Mouse (Mus musculus): ENCODE measurements around the gene Akt1s1. TPM values are rescaled to one million over a fixed set of nuclear protein-coding genes. Genes with fewer than 3 reads are reported as not detected.

Gene Akt1s1
- polyA plus RNA-seq, 2 experiments: 10.0 to 25.8 TPM

DNA sequence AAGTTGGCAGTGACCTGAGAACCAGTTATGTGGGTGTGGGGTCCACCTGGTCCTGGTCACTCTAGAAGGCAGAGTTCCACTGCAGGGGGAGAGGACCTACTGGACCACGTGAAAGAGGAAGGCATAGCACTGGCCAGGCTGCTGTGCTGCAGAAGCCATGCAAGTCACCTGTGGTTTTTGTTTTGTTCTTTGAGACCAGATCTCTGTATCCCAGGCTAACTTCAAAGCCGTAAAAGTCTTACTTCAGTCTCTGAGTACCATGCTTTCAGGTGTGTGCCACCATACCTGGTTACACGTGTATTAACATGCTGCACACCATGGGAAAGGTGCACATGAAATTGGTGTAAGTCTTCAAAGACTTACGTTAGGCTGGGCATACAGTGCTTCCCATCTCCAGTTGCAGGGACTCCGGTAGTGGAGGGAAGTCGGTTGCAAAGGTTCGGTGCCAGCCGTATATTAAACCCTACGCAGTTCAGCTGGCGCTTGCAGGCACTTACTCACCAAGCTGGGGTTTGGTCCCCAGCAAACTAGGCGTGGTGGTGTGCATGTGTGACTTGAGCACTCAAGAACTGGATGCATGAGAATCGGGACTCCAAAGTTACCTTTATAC is 2.9 kb downstream of the Akt1s1 start:
- 81% methylated on average over 12 of the region's 12 CpGs for WGBS (ENCODE audit: insufficient replicate concordance)
- DNase-seq (ENCODE audit: low read depth in 3 of 3, low spot score in 3 of 3) (no peak), ATAC-seq (ENCODE audit: insufficient read depth) (no peak)
- no peak for TF ChIP-seq CTCF (IDR thresholded peaks at IDR 0.05; ENCODE audit: low read depth)
- TF ChIP-seq EP300 (IDR thresholded peaks at IDR 0.05; ENCODE audit: low read depth): no peak
- Histone ChIP-seq H3K27ac (no peak overlapping the region), H3K36me3 (replicated peaks; ENCODE audit: control insufficient read depth, insufficient read depth, low read depth) (no peaks in the 10 kb centered on the region; the same call in 1 of the 2 replicates), H3K4me3 (ENCODE audit: insufficient read depth in 1 of 2, low read depth in 2 of 2, low read length in 2 of 2) (no peak overlapping the region; a peak in 1 of 4 replicates), H3K9ac (replicated peaks) (no peak overlapping the region), H3K4me2 (ENCODE audit: low read depth) (peak overlapping the region; percentile 97), H3K27me3 (ENCODE audit: control insufficient read depth, insufficient read depth, low read length) (no peaks in the 10 kb centered on the region), H3K4me1 (replicated peaks; ENCODE audit: control insufficient read depth in 2 of 2, insufficient read depth in 2 of 2, low read length in 1 of 2) (peaks cover 38 to 39% of the 10 kb centered on the region in 2 experiments), H3K9me3 (ENCODE audit: control insufficient read depth, low read length) (no peaks in the 10 kb centered on the region)

- Histone ChIP-seq H3K9me3 (ENCODE audit: control insufficient read depth, low read length) (no peaks in the 10 kb centered on the region), H3K4me3 (ENCODE audit: insufficient read depth in 1 of 2, low read depth in 2 of 2, low read length in 2 of 2) (no peak overlapping the region), H3K4me1 (replicated peaks; ENCODE audit: control insufficient read depth in 2 of 2, insufficient read depth in 2 of 2, low read length in 1 of 2) (peaks cover 38 to 39% of the 10 kb centered on the region in 2 experiments), H3K36me3 (replicated peaks; ENCODE audit: control insufficient read depth, insufficient read depth, low read depth) (no peaks in the 10 kb centered on the region), H3K4me2 (ENCODE audit: low read depth) (no peak overlapping the region), H3K27ac (no peak overlapping the region), H3K27me3 (ENCODE audit: control insufficient read depth, insufficient read depth, low read length) (no peaks in the 10 kb centered on the region), H3K9ac (replicated peaks) (no peak overlapping the region)
- WGBS (ENCODE audit: insufficient replicate concordance): 84% methylated on average over 36 of the region's 36 CpGs
- no peak for ATAC-seq (ENCODE audit: insufficient read depth)
- no peak for DNase-seq (ENCODE audit: low read depth in 3 of 3, low spot score in 3 of 3)
- TF ChIP-seq EP300 (IDR thresholded peaks at IDR 0.05; ENCODE audit: low read depth) (no peak), CTCF (IDR thresholded peaks at IDR 0.05; ENCODE audit: low read depth) (no peak)
Measured at GRCm38 (mm10) chr7:44852259-44853027, 3.7 kb downstream of the Akt1s1 start.

GRCm38 (mm10) chr7:44853065-44853464 is 4.3 kb downstream of the Akt1s1 start:
- no peak overlapping the region for H3K4me3 ChIP-seq (ENCODE audit: insufficient read depth in 1 of 2, low read depth in 2 of 2, low read length in 2 of 2)
- peaks cover 33 to 37% of the 10 kb centered on the region in 2 experiments for H3K4me1 ChIP-seq (replicated peaks; ENCODE audit: control insufficient read depth in 2 of 2, insufficient read depth in 2 of 2, low read length in 1 of 2)
- ATAC-seq (ENCODE audit: insufficient read depth): no peak

DNA sequence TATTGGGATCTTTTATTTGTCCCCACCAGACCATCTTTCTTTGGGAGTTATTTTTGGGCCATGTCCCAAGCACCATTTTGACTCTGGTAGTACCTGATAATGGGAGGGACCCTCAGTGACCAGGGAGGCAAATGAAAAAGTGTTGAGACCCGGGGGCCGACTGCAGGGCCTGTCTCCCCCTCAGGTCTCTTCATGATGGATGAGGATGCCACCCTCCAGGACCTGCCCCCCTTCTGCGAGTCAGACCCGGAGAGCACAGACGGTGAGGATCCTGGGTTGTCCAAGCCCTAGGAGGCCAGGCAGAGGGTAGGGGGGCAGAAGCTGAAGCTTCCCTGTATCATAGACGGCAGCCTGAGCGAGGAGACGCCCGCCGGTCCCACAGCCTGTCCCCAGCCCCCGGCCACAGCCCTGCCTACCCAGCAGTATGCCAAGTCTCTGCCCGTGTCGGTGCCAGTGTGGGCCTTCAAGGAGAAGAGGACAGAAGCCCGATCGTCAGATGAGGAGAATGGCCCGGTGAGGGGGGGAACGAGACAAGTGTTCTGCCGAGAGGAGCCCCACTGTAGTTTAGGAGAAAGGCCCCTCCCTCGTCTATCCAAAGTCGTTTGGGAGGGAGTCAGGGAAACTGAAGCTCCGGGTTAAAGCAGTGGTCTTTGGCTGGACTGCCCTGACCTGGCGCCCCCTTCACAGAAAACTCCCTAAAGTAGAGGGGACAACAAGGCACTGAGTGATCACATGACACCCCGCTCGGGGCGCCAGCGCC is 5.0 kb downstream of the Akt1s1 start:
- Histone ChIP-seq H3K27me3 (ENCODE audit: control insufficient read depth, insufficient read depth, low read length) (no peaks in the 10 kb centered on the region), H3K4me3 (ENCODE audit: insufficient read depth in 1 of 2, low read depth in 2 of 2, low read length in 2 of 2) (peak overlapping the region; percentile 64 to 65), H3K9me3 (ENCODE audit: control insufficient read depth, low read length) (no peaks in the 10 kb centered on the region), H3K36me3 (replicated peaks; ENCODE audit: control insufficient read depth, insufficient read depth, low read depth) (no peaks in the 10 kb centered on the region), H3K4me1 (replicated peaks; ENCODE audit: control insufficient read depth in 2 of 2, insufficient read depth in 2 of 2, low read length in 1 of 2) (peaks cover 35 to 41% of the 10 kb centered on the region in 2 experiments), H3K9ac (replicated peaks) (peak overlapping the region; percentile 81), H3K27ac (peak overlapping the region; percentile 92), H3K4me2 (ENCODE audit: low read depth) (peak overlapping the region; percentile 83)
- no peak for TF ChIP-seq EP300 (IDR thresholded peaks at IDR 0.05; ENCODE audit: low read depth)
- no peak for TF ChIP-seq CTCF (IDR thresholded peaks at IDR 0.05; ENCODE audit: low read depth)
- ATAC-seq (ENCODE audit: insufficient read depth) (peak; percentile 6; the same call in 1 of the 2 replicates), DNase-seq (ENCODE audit: low read depth in 3 of 3, low spot score in 3 of 3) (no peak)
- WGBS (ENCODE audit: insufficient replicate concordance): 29% methylated on average over 26 of the region's 26 CpGs

More at GRCm38 (mm10) chr7:44853065-44853464, 4.3 kb downstream of the Akt1s1 start:
- Histone ChIP-seq H3K27me3 (ENCODE audit: control insufficient read depth, insufficient read depth, low read length) (no peaks in the 10 kb centered on the region), H3K9ac (replicated peaks) (no peak overlapping the region; the same call in 1 of the 2 replicates), H3K9me3 (ENCODE audit: control insufficient read depth, low read length) (no peaks in the 10 kb centered on the region), H3K27ac (no peak overlapping the region), H3K4me2 (ENCODE audit: low read depth) (peak overlapping the region; percentile 83), H3K36me3 (replicated peaks; ENCODE audit: control insufficient read depth, insufficient read depth, low read depth) (no peaks in the 10 kb centered on the region)
- TF ChIP-seq CTCF (IDR thresholded peaks at IDR 0.05; ENCODE audit: low read depth) (no peak), EP300 (IDR thresholded peaks at IDR 0.05; ENCODE audit: low read depth) (no peak)
- 85% methylated on average over 2 of the region's 2 CpGs for WGBS (ENCODE audit: insufficient replicate concordance)
- no peak for DNase-seq (ENCODE audit: low read depth in 3 of 3, low spot score in 3 of 3)

Measured in liver, embryonic 14.5 days (tissue).